Mouse (Mus musculus) forebrain, embryonic 12.5 days (tissue): ENCODE results near the gene Capn15. TPM values are rescaled to one million over a fixed set of nuclear protein-coding genes. Genes with fewer than 3 reads are reported as not detected.
A peak's percentile ranks its signal among the peaks of the same experiment; 100 is the strongest.

Experiments
- ATAC-seq: fragments of 200-750 bp; cut with Nextera tagmentation; 2 replicates; pipeline ENCODE4 v1.8.0; 2017; ENCODE audit warnings: moderate TSS enrichment; ENCODE audit not compliant: low FRiP score
- H3K27ac ChIP-seq: fragments of 300-500 bp; sonication (generic); 2 replicates; pipeline ENCODE4 v1.5.1; 2016; ENCODE audit warnings: mild to moderate bottlenecking
- H3K27me3 ChIP-seq: fragments of 300-500 bp; sonication (generic); 2 replicates; pipeline ENCODE4 v1.6.1; 2016; ENCODE audit warnings: mild to moderate bottlenecking
- H3K36me3 ChIP-seq: fragments of 300-500 bp; sonication (generic); replicated peaks from 2 replicates; pipeline ENCODE4 v1.6.1; 2016; ENCODE audit warnings: mild to moderate bottlenecking
- H3K4me1 ChIP-seq: fragments of 300-500 bp; sonication (generic); 2 replicates; pipeline ENCODE4 v1.6.1; 2016
- H3K4me2 ChIP-seq: fragments of 300-500 bp; sonication (generic); 2 replicates; pipeline ENCODE4 v1.6.1; 2016; ENCODE audit warnings: mild to moderate bottlenecking, moderate library complexity
- H3K4me3 ChIP-seq: fragments of 300-500 bp; sonication (generic); replicated peaks from 2 replicates; pipeline ENCODE4 v1.5.1; 2016; ENCODE audit warnings: mild to moderate bottlenecking
- H3K9ac ChIP-seq: fragments of 300-500 bp; sonication (generic); 2 replicates; pipeline ENCODE4 v1.6.1; 2016; ENCODE audit warnings: mild to moderate bottlenecking
- H3K9me3 ChIP-seq: fragments of 300-500 bp; sonication (generic); 2 replicates; pipeline ENCODE4 v1.6.1; 2016
- WGBS: fragments of 180-500 bp; shearing (Covaris S2); methylation state at CpG from one replicate; pipeline ENCODE4 v1.1.7; 2016; 5-methylcytosine and 5-hydroxymethylcytosine counted together
- polyA plus RNA-seq: library from polyadenylated mRNA; unstranded; fragments of >200 nt; fragmentation: Nextera tagmentation; extraction: Ambion mirVana; gene quantifications from 2 replicates; pipeline ENCODE4 v1.2.1, GENCODE M21; 2016

Gene Capn15
- polyA plus RNA-seq, result 30.6 and 31.7 TPM in 2 replicates

DNA sequence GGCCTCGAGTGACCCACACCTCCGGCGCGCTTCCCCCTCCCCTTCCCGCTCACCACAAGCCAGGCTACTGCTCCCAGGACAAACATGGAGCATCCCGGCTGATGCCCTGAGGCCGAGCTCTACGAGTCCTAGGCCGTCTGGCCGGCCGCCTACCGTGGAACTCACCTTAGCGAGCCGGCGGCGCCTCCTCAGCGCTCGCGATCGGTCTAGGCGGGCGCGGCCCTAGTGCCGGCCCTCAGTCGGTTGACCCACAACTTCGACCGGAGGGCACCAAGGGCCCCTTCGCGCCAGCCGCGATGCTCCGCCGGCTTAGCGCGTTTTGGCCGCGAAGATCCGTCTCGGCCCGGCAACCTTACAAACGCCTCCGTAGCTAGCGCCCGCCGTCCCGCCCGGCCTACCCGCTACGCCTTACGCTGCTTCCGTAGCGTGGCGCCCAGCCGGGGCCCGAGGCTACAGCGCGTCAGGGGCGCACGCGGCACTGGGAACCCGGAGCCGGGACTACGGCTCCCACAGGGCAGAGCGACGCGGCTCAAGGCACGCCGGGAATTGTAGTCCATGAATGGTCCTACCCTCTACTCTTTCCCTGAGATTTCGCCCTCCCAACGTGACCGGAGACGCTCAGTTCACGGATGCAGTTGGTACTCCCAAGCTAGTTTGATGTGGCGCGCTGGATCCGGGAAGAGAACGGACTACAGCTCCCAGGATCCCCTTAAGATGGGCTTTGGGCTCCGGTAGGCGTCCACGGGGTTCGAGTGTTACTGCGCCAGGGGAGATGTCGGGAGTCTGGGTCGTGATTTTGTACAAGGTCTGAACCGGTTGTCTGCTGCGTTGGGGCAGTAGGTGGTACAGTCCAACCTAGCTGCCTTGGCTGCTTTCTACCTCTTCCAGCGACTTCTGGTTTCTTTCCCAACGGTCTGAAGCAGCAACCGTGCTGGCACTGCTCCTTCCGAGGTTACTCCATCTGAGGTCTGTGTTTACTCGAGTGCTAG, at the start of gene Capn15:
Gene Capn15, minus strand, starts transcription at position 491 of the 989 bp plus-strand sequence.
- peak within 1 kb of the TSS; percentile 75 for H3K4me2 ChIP-seq
- H3K27ac ChIP-seq, result peak within 1 kb of the TSS; percentile 82
- peak within 1 kb of the TSS; percentile 82 for H3K9ac ChIP-seq
- H3K9me3 ChIP-seq, result no peaks in the 10 kb centered on the region
- peaks cover 21% of the 10 kb centered on the region for H3K4me1 ChIP-seq
- H3K27me3 ChIP-seq, result no peaks in the 10 kb centered on the region
- peak; percentile 99 for ATAC-seq
- peak within 1 kb of the TSS; percentile 75 for H3K4me3 ChIP-seq
- H3K36me3 ChIP-seq, result peaks cover 21% of the 10 kb centered on the region
- WGBS, result under 1% methylated on average over 91 of the region's 91 CpGs

DNA sequence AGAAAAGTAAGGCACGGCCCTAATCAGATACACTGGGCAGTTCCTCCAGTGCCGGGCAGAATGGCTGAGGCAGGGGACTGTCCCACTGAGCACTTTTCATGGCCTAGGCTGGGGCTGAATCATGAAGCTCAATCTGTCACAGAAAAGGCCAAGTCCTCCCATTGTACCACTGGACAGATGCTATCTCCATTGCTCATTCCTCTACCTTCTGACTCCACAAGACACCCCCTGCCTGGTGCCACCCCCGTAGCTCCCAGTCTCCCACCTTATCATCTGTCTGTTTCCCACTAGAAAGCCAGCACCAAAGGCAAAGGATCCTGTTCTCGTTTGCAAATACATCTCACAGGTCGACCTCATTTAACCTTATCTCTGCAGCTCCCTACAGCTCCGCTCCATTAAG, 46.4 kb upstream of the Capn15 start:
- ATAC-seq, result no peak
- Histone ChIP-seq H3K4me2 (no peak overlapping the region), H3K4me3 (no peak overlapping the region), H3K4me1 (no peaks in the 10 kb centered on the region), H3K36me3 (peaks cover 53% of the 10 kb centered on the region), H3K9me3 (no peaks in the 10 kb centered on the region), H3K27ac (no peak overlapping the region), H3K9ac (no peak overlapping the region), H3K27me3 (no peaks in the 10 kb centered on the region)
- 82% methylated on average over 6 of the region's 6 CpGs for WGBS

DNA sequence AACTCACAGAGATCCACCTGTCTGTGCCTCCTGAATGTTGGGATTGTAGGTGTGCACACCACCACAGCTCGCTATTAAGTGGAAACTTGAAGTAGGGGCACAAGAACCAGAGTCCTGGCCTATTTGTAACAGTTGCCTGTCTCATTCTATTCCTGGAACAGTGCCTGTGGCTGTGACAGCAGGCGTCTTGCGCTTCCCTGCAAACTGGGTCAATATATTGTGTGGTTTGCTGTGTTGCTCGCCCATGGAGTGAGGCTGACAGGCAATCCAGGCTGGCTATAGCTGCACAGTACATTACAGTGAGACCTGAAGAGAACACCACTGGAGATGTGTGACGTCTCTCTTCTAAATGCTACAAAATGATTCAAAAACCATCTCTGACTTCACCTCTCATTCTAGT, 46.0 kb upstream of the Capn15 start:
- H3K36me3 ChIP-seq, result peaks cover 52% of the 10 kb centered on the region
- H3K4me3 ChIP-seq, result no peak overlapping the region
- no peak overlapping the region for H3K4me2 ChIP-seq
- H3K4me1 ChIP-seq, result no peaks in the 10 kb centered on the region
- ATAC-seq, result no peak
- H3K9me3 ChIP-seq, result no peaks in the 10 kb centered on the region
- WGBS, result 91% methylated on average over 5 of the region's 5 CpGs
- H3K27me3 ChIP-seq, result no peaks in the 10 kb centered on the region
- no peak overlapping the region for H3K27ac ChIP-seq
- no peak overlapping the region for H3K9ac ChIP-seq

DNA sequence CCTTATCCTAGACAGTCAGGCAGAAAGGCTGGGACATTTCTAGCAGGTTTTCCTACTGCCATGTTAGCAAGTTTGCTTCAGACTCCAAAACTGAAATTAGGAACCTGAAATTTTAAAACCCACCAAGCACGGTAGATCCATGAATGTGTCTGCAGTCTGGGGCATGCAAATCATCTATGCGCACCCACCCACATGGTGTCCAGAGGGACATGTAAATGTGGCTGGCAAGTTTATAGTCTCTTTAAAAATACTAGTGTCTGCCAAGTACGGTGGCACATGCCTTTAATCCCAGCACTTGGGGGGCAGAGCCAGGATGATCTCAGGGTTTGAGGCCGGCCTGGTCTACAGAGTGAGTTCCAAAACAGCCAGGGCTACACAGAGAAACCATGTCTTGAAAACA, 42.7 kb upstream of the Capn15 start:
- no peak overlapping the region for H3K4me3 ChIP-seq
- no peaks in the 10 kb centered on the region for H3K27me3 ChIP-seq
- H3K36me3 ChIP-seq, result peaks cover 38% of the 10 kb centered on the region
- H3K4me2 ChIP-seq, result no peak overlapping the region
- no peaks in the 10 kb centered on the region for H3K9me3 ChIP-seq
- 90% methylated on average over 4 of the region's 4 CpGs for WGBS
- H3K27ac ChIP-seq, result 0 out of 2 replicates have a peak overlapping the region, but pooled peaks have one; percentile 46
- ATAC-seq, result no peak
- no peaks in the 10 kb centered on the region for H3K4me1 ChIP-seq
- no peak overlapping the region for H3K9ac ChIP-seq

DNA sequence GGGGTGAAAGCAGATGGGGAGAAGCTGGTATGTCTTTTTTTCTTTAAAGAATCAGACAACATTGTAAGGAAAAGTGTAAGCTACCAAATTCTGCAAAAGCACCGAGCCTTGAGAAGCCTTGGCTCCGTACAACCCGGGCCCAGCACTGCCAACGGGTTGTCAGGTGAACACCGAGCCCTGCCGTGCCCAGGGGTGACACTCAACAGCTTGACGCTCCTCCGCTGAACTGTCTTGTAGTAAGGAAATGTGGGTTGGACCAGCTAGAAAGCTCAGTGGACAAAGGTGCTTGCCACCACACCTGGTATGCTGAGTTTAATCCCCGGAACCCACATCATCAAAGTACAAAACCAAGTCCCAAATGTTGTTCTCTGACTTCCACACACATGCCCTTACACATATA, 39.1 kb upstream of the Capn15 start:
- peaks cover 33% of the 10 kb centered on the region for H3K36me3 ChIP-seq
- no peak overlapping the region for H3K9ac ChIP-seq
- ATAC-seq, result no peak
- no peak overlapping the region for H3K27ac ChIP-seq
- no peaks in the 10 kb centered on the region for H3K27me3 ChIP-seq
- H3K4me2 ChIP-seq, result no peak overlapping the region
- no peak overlapping the region for H3K4me3 ChIP-seq
- H3K9me3 ChIP-seq, result no peaks in the 10 kb centered on the region
- H3K4me1 ChIP-seq, result no peaks in the 10 kb centered on the region
- WGBS, result 93% methylated on average over 9 of the region's 9 CpGs

DNA sequence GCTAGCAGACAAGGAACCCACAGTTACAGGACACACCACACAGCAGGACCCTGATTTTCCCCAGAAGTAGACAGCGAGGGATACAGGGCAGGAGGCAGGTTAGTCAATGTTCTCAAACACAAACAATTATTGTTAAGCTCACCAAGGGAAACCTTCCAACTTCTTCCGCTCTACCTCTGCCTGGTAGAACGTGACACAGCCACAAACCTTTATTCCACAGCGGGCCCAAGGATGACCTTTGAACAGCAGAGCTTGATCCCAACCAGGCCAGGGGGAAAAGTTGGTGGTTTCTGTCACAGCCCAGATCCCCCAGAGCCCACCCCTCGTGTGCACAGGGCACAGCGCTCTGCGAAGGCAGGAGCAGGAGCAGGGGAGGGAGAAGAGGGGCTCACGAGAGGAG, 38.4 kb upstream of the Capn15 start:
- Histone ChIP-seq H3K4me1 (no peaks in the 10 kb centered on the region), H3K4me2 (no peak overlapping the region), H3K36me3 (peaks cover 33% of the 10 kb centered on the region), H3K9ac (no peak overlapping the region), H3K4me3 (no peak overlapping the region), H3K27ac (no peak overlapping the region), H3K27me3 (no peaks in the 10 kb centered on the region), H3K9me3 (no peaks in the 10 kb centered on the region)
- 94% methylated on average over 8 of the region's 8 CpGs for WGBS
- no peak for ATAC-seq

DNA sequence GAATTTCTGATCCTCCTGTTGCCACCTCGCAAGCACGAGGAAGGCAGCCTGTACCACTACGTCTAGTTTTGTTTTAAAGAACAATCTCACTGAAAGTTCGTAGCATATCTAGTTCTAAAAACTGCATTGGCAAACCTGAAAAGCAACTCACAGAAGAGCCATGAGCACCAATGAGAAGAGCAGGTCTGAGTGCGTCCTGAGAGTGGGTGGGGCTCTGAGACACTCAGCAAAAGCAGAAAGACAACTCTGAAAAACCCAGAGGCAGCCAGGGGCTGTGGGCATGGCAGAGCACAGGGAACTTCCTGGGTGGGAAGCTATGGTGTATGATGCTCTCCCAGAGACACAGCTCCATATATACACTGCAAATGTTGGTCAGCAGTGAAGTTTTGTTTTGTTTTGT, 37.6 kb upstream of the Capn15 start:
- ATAC-seq, result no peak
- Histone ChIP-seq H3K9ac (no peak overlapping the region), H3K4me2 (no peak overlapping the region), H3K9me3 (no peaks in the 10 kb centered on the region), H3K4me3 (no peak overlapping the region), H3K27me3 (no peaks in the 10 kb centered on the region), H3K27ac (no peak overlapping the region), H3K36me3 (peaks cover 37% of the 10 kb centered on the region), H3K4me1 (no peaks in the 10 kb centered on the region)
- WGBS, result 95% methylated on average over 5 of the region's 5 CpGs

DNA sequence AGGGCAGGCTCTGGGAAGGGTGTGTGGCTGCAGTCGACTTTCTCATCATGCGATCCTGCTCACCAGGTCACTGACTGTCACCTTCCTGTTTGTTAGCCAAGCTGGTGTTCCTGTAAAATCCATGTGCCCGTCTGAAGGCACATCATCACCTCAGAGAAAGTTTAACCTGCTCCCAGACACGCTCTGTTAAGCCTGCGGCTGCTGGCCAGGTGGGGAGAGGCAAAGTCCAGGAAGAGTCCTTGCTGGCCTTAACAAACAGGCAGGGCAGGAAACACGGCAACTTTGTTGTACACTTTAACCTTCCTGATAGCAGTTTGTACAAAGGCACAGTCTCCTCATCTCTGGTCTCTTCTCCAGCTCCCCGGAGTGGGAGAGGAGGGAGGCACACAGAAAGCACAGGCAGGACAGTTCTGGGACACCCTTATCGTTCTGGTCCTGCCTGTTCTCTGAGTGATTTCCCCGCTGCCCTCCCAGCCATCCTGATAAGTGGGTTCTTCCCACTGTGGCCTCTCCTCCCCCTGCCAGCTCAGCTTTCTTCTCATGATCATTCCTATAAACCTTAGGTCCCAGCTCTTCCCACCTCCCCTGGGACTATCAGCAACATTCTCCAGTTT, 36.2 kb upstream of the Capn15 start:
- Histone ChIP-seq H3K36me3 (peaks cover 37% of the 10 kb centered on the region), H3K9ac (no peak overlapping the region), H3K4me2 (no peak overlapping the region), H3K4me1 (no peaks in the 10 kb centered on the region), H3K27ac (no peak overlapping the region), H3K9me3 (no peaks in the 10 kb centered on the region), H3K4me3 (no peak overlapping the region), H3K27me3 (no peaks in the 10 kb centered on the region)
- 87% methylated on average over 9 of the region's 9 CpGs for WGBS
- no peak for ATAC-seq

DNA sequence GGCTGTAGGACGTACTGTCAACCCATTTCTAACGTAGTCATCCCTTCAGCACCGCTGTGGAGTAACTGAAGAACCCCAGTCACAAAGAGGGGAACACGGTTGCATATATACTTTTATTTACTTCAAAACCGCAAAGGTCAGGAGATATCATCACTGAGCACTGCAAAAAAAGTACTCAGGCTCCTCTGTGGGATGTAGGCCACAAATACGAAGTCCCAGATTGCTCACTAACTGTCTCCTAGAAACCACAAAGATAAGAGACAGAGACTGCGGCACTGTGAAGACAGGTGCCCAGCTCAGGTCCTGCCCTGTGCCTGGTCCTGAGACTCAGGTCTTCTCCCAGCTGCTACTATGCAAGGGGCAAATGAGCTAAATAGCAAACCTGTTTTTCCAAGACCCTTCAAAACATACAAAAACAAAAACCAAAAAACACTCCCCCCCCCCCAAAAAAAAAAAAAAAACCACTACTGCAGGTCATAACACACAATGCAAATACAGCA, 35.3 kb upstream of the Capn15 start:
- H3K4me2 ChIP-seq, result no peak overlapping the region
- no peak overlapping the region for H3K4me3 ChIP-seq
- H3K27ac ChIP-seq, result no peak overlapping the region
- no peaks in the 10 kb centered on the region for H3K4me1 ChIP-seq
- H3K36me3 ChIP-seq, result peaks cover 38% of the 10 kb centered on the region
- no peaks in the 10 kb centered on the region for H3K27me3 ChIP-seq
- H3K9me3 ChIP-seq, result no peaks in the 10 kb centered on the region
- no peak overlapping the region for H3K9ac ChIP-seq
- ATAC-seq, result no peak
- WGBS, result 94% methylated on average over 7 of the region's 7 CpGs

DNA sequence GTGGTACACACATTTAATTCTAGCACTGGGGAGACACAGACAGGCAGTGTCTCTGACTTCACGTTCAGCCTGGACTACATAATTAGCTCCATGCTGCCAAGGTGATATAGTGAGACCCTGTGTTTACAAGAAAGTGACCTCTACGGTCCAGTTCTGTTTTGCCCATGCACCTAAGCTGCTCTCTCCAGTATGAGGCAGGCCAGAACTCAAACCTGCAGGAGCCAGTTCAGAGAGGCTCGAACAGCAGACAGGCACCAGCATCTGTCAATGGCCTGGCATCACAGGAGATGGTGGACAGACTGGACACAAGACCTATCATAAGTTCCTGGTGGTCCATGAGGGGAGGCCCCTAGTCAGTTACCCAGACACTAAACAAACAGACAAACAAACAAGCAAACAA, 32.8 kb upstream of the Capn15 start:
- ATAC-seq, result no peak
- Histone ChIP-seq H3K27me3 (no peaks in the 10 kb centered on the region), H3K4me1 (no peaks in the 10 kb centered on the region), H3K4me2 (no peak overlapping the region), H3K9me3 (no peaks in the 10 kb centered on the region), H3K36me3 (peaks cover 45% of the 10 kb centered on the region), H3K9ac (no peak overlapping the region), H3K4me3 (no peak overlapping the region), H3K27ac (no peak overlapping the region)
- WGBS, result 94% methylated on average over 3 of the region's 3 CpGs

DNA sequence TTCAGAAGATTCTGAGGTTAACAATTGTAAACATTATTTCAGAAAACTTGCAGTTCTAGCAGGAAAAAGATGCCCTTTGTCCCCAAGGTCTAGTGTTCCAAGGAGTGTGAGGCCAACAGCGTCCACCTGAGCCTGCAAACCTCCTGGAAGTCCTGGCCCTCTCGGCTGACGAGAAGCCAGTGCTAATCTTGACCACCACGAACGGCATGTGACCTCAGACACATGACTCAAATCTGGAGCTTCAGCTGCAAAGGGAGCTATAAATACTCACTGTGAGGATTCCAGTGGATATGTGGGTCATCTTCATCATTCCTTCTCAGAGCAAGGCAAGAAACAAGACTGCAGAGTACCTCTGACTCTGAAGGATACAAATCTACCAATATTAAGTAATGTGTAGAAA, 32.4 kb upstream of the Capn15 start:
- Histone ChIP-seq H3K36me3 (peaks cover 47% of the 10 kb centered on the region), H3K27ac (no peak overlapping the region), H3K9me3 (no peaks in the 10 kb centered on the region), H3K9ac (no peak overlapping the region), H3K4me2 (no peak overlapping the region), H3K4me1 (no peaks in the 10 kb centered on the region), H3K4me3 (no peak overlapping the region), H3K27me3 (no peaks in the 10 kb centered on the region)
- 88% methylated on average over 5 of the region's 5 CpGs for WGBS
- ATAC-seq, result no peak

DNA sequence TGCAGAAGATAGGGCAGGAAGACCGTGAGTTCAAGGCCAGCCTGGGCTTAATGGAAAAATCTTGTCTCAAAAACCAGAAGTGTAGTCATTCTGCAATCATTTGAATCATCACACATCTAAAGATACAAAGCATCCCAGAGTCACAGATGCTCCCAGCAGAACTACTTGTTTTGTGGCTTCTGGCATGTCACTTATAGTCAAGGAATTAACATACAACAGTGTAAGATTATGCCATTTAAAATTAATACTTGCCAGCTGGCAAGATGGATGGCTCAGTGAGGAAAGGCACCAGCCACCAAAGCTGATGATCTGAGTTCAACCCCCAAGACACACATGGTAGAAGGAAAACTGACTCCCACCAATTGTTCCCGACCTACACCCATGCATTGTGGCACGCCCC, 31.4 kb upstream of the Capn15 start:
- Histone ChIP-seq H3K27ac (no peak overlapping the region), H3K4me3 (no peak overlapping the region), H3K4me1 (no peaks in the 10 kb centered on the region; the same call in 1 of the 2 replicates), H3K27me3 (no peaks in the 10 kb centered on the region), H3K9me3 (no peaks in the 10 kb centered on the region), H3K4me2 (no peak overlapping the region), H3K9ac (no peak overlapping the region), H3K36me3 (peaks cover 45% of the 10 kb centered on the region)
- ATAC-seq, result no peak
- 88% methylated on average over 3 of the region's 3 CpGs for WGBS
